Mouse (Mus musculus): ENCODE results near the gene Tifab. TPM values are rescaled to one million over a fixed set of nuclear protein-coding genes. Genes with fewer than 3 reads are reported as not detected.

Tifab gene
- 4.9 and 5.6 TPM in 2 replicates for polyA plus RNA-seq (2015; fragmentation: Nextera tagmentation; extraction: Ambion mirVana)

DNA sequence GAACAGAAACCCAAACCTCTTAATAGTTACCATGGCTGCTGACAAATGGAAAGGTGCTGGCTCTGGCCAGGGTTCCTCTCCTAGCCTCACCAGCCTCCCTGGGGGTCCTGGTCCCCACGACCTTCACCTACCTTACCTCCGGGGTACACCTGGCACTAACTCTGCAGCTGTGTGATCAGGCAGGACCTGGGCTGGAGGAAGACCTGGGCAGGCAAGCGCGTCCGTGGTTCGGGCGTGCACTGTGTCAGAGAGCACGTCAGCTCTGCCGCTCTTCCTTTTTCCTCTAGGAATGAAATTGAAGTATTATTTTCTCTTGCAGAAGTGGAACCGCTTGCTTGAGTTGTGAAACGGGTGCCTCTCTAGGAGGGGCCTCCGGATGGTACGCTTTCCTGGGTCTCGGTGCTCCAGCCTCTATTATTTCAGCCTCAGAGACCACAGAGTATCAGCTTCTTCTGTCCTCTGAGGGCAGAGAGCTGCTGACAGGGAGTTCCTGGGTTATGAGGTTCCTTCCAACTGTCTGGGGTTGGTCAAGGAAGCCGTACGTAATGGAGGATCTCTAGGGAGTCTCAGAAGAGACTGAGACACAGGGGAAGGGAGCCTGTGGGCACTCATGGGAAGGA lies at the start of gene Tifab:
Tifab (minus strand) TSS at position 470 of the 620 bp plus-strand sequence.
- Histone ChIP-seq H3K4me3 (replicated peaks; ENCODE audit: low read length) (peak within 1 kb of the TSS; percentile 12), H3K4me1 (ENCODE audit: control insufficient read depth, insufficient read depth, low read length) (peaks cover 8% of the 10 kb centered on the region), H3K36me3 (ENCODE audit: control insufficient read depth, insufficient read depth, low read length) (no peaks in the 10 kb centered on the region), H3K9ac (ENCODE audit: low read length) (no peak within 1 kb of the TSS), H3K4me2 (ENCODE audit: low read depth, low read length) (no peak within 1 kb of the TSS), H3K9me3 (replicated peaks; ENCODE audit: control insufficient read depth, low read length) (no peaks in the 10 kb centered on the region), H3K27me3 (ENCODE audit: control insufficient read depth, insufficient read depth, low read length) (no peaks in the 10 kb centered on the region), H3K27ac (ENCODE audit: low read length) (peak within 1 kb of the TSS; percentile 44; the same call in 1 of the 2 replicates)
- no peak for ATAC-seq (ENCODE audit: insufficient read depth, low FRiP score)
- WGBS = 84% methylated on average over 16 of the region's 16 CpGs

DNA sequence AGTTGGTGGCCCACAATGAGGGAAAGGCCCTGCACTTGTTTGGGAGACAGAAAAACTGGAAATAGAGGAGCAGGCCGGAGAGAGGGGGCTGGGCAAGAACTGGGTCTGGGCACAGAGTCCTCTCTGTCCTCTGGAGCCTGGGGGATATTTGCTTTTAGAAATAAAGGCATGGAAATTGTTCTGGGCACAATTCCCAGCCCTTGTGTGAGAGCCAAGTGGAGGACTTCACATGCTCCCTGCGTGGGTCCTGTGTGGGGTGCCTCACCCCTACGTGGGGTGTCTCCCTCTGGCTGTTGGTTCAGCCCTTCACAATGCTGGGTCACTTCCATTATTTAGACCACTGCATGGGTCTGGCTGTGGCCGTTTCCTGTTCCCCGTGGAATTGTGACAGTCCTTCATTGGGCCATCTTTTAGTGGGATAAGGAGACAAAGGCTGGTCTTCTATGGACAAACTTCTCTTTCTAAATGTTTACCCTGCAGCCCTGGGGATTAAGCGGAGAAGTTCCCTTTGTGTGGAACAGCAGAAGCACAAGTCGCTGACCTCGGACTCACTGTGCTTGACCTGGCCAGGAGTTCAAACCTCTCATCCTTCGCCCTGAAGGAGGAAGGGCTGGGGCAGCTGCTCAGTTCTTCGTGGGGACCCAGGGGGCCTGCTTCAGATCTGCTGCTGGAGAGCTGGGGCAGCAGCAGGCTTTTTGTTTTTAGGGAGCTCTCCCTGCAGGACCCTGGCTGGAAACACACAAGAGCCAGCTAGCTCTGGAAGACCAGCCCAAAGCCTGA lies 47.7 kb upstream of the Tifab start:
- H3K27ac ChIP-seq (ENCODE audit: low read length) = no peak overlapping the region
- peaks cover 54% of the 10 kb centered on the region for H3K27me3 ChIP-seq (ENCODE audit: control insufficient read depth, insufficient read depth, low read length)
- WGBS = 23% methylated on average over 10 of the region's 10 CpGs
- H3K9me3 ChIP-seq (replicated peaks; ENCODE audit: control insufficient read depth, low read length) = no peaks in the 10 kb centered on the region
- no peak for ATAC-seq (ENCODE audit: insufficient read depth, low FRiP score)
- H3K4me2 ChIP-seq (ENCODE audit: low read depth, low read length) = no peak overlapping the region
- peaks cover 21% of the 10 kb centered on the region for H3K4me1 ChIP-seq (ENCODE audit: control insufficient read depth, insufficient read depth, low read length)
- no peak overlapping the region for H3K9ac ChIP-seq (ENCODE audit: low read length)
- no peak overlapping the region for H3K4me3 ChIP-seq (replicated peaks; ENCODE audit: low read length)
- no peaks in the 10 kb centered on the region for H3K36me3 ChIP-seq (ENCODE audit: control insufficient read depth, insufficient read depth, low read length)

DNA sequence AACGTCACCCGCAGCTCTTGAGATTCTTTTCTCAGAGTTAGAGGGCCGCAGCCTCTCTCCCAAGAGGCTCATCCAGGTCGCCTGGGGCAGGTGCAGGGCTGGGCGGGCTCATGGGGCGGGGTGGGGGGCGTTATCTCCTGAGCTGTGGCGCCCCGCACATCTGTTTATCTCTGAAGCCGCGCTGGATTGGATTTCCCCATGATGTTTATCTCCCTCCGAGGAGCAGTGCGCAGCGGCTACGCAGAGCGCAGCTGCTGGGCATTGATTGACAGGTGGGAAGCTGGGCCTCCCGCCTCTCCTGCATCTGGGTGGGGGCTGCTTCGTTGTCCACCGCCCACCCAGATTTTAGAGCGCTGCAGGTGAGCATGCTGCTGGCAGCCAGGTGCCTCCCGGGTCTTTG lies 44.9 kb upstream of the Tifab start:
- no peaks in the 10 kb centered on the region for H3K9me3 ChIP-seq (replicated peaks; ENCODE audit: control insufficient read depth, low read length)
- no peak overlapping the region for H3K27ac ChIP-seq (ENCODE audit: low read length)
- H3K9ac ChIP-seq (ENCODE audit: low read length) = no peak overlapping the region
- 10% methylated on average over 21 of the region's 21 CpGs for WGBS
- H3K4me1 ChIP-seq (ENCODE audit: control insufficient read depth, insufficient read depth, low read length) = peaks cover 25% of the 10 kb centered on the region
- no peak overlapping the region for H3K4me3 ChIP-seq (replicated peaks; ENCODE audit: low read length)
- H3K27me3 ChIP-seq (ENCODE audit: control insufficient read depth, insufficient read depth, low read length) = peaks cover 56% of the 10 kb centered on the region
- no peak for ATAC-seq (ENCODE audit: insufficient read depth, low FRiP score)
- no peak overlapping the region for H3K4me2 ChIP-seq (ENCODE audit: low read depth, low read length)
- H3K36me3 ChIP-seq (ENCODE audit: control insufficient read depth, insufficient read depth, low read length) = no peaks in the 10 kb centered on the region

DNA sequence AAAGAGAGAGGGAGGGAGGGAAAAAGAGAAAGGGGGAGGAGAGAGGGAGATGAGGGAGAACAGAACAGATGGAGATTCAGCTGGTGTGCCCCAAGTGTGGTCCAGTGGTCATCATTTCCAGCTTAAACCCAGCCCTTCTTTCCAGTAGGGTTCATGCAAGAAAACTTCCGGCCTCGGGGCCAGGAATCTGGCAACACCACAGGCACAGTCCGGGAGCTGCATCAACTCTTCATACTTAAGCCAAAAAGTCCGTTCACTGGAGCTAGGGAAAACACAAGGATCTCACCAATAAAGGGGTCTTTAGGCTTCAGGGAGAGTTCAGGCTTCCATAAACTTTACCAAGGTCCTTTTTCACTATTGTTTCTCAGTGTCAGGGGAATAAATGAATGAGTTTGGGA lies 44.2 kb upstream of the Tifab start:
- WGBS = 11% methylated on average over 4 of the region's 4 CpGs
- Histone ChIP-seq H3K4me2 (ENCODE audit: low read depth, low read length) (no peak overlapping the region), H3K36me3 (ENCODE audit: control insufficient read depth, insufficient read depth, low read length) (no peaks in the 10 kb centered on the region), H3K27me3 (ENCODE audit: control insufficient read depth, insufficient read depth, low read length) (peaks cover 54% of the 10 kb centered on the region), H3K9me3 (replicated peaks; ENCODE audit: control insufficient read depth, low read length) (no peaks in the 10 kb centered on the region), H3K9ac (ENCODE audit: low read length) (no peak overlapping the region), H3K4me1 (ENCODE audit: control insufficient read depth, insufficient read depth, low read length) (peaks cover 25% of the 10 kb centered on the region), H3K27ac (ENCODE audit: low read length) (no peak overlapping the region), H3K4me3 (replicated peaks; ENCODE audit: low read length) (no peak overlapping the region)
- no peak for ATAC-seq (ENCODE audit: insufficient read depth, low FRiP score)

DNA sequence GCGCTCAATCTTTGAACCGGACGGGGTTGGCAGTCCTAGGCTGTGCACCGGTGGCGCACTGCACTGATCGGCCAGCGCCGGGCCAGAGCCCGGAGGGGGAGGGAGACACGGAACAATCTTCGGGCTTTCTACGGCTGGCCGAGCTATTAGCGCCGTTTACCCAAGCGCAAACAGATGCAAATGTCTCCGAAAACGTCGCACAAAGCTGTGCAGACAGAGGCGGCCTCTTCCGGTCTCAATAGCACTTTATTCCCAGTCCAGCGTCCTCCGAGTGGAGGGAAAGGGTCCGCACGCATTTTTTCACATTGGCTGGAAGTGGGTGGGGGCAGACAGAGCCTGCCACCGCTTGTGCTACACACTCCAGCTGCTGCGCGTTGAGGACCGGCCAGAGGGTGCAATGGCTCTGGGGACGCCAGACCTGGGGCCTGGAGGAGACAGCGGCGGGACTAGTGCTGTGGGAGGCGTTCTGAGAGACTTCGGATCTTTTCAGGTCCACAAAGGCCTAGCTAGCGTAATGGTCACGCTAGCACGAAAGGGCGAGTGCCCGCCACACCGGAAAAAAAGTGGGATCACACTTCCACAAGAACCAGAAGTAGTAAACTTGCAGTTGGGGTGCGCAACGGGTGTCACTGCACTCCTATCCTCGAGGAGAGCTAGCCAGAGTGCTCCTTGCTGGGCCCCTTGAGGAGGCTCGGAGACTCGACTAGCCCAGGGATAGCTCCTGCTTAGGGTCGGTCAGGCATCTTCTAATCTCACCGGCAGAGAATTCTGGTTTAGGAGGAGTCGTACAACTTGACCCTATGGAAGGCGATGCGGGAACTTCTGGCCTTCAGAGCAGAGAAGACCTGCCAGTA lies 43.5 kb upstream of the Tifab start:
- peak overlapping the region; percentile 57 for H3K27ac ChIP-seq (ENCODE audit: low read length)
- 5% methylated on average over 50 of the region's 50 CpGs for WGBS

DNA sequence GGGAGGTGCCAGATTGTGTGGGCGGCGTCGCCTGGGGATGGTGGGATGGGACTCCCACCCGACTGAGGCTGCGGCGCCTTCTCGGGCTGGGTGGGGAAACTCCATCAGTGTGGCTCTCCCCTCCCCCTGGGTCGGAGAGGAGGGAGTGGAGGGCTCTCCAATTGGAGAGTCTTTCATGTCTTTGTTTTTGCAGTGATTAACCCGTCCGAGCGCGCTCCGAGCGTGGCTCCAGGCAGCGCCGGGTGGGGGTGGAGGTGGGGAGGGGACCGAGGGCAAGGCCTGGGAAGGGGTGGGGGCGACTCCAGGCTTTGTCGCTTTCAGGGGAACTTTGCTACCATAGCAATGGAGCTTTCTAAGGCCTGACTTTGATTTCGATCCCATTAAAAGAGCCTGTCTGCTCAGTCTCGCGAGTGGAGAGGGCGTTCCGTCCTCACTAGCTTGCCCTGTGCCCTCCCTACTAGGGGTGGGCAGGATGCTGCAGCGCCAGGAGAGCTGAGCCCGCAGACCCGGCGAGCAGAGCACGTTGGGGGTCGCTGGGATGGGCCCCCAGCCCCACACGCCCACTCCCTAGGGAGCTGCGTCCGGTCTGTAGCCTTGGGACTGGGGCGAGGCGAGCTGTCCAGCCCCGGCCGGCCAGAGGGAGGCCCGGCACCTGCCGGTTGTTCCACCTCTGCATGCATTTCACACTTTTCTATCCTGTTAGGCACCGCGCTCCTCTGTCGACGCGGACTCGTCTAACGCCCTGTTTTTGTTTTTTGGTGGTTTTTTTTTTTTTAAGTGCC lies 42.6 kb upstream of the Tifab start:
- peak overlapping the region; percentile 57 for H3K27ac ChIP-seq (ENCODE audit: low read length)
- WGBS = 1% methylated on average over 46 of the region's 46 CpGs

More for the DNA sequence above, 43.5 kb upstream of the Tifab start:
- Histone ChIP-seq H3K4me3 (replicated peaks; ENCODE audit: low read length) (peak overlapping the region; percentile 44), H3K9me3 (replicated peaks; ENCODE audit: control insufficient read depth, low read length) (no peaks in the 10 kb centered on the region), H3K36me3 (ENCODE audit: control insufficient read depth, insufficient read depth, low read length) (no peaks in the 10 kb centered on the region), H3K9ac (ENCODE audit: low read length) (peak overlapping the region; percentile 67), H3K4me1 (ENCODE audit: control insufficient read depth, insufficient read depth, low read length) (peaks cover 25% of the 10 kb centered on the region), H3K27me3 (ENCODE audit: control insufficient read depth, insufficient read depth, low read length) (peaks cover 48% of the 10 kb centered on the region), H3K4me2 (ENCODE audit: low read depth, low read length) (peak overlapping the region; percentile 83)
- peak; percentile 59; the same call in 1 of the 2 replicates for ATAC-seq (ENCODE audit: insufficient read depth, low FRiP score)

DNA sequence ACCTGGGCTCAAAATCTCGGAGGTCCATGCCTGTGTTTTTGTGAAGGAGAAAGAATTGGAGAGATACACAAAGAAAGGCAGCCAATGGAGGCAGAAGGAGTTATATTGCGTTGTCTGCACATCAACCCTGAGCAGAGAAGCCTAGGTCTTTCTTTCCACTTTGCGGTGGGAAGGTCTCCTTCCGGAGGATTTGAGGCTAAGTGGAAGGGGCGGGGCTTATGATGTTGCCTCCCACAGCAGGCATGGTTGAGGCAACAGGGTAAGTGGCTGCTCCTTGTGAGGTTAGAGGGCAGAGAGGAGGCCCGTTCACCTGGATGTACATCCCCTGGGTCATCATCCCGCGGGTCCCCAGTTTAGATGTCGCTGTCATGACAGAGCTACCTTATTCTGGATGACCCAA lies 40.6 kb upstream of the Tifab start:
- Histone ChIP-seq H3K4me1 (ENCODE audit: control insufficient read depth, insufficient read depth, low read length) (peaks cover 16% of the 10 kb centered on the region), H3K4me3 (replicated peaks; ENCODE audit: low read length) (no peak overlapping the region), H3K9ac (ENCODE audit: low read length) (no peak overlapping the region), H3K4me2 (ENCODE audit: low read depth, low read length) (no peak overlapping the region), H3K27me3 (ENCODE audit: control insufficient read depth, insufficient read depth, low read length) (peaks cover 38% of the 10 kb centered on the region), H3K27ac (ENCODE audit: low read length) (no peak overlapping the region), H3K9me3 (replicated peaks; ENCODE audit: control insufficient read depth, low read length) (no peaks in the 10 kb centered on the region), H3K36me3 (ENCODE audit: control insufficient read depth, insufficient read depth, low read length) (no peaks in the 10 kb centered on the region)
- no peak for ATAC-seq (ENCODE audit: insufficient read depth, low FRiP score)
- WGBS = 52% methylated on average over 9 of the region's 9 CpGs

More for the DNA sequence above, 42.6 kb upstream of the Tifab start:
- Histone ChIP-seq H3K9me3 (replicated peaks; ENCODE audit: control insufficient read depth, low read length) (no peaks in the 10 kb centered on the region), H3K36me3 (ENCODE audit: control insufficient read depth, insufficient read depth, low read length) (no peaks in the 10 kb centered on the region), H3K4me2 (ENCODE audit: low read depth, low read length) (peak overlapping the region; percentile 83), H3K4me1 (ENCODE audit: control insufficient read depth, insufficient read depth, low read length) (peaks cover 21% of the 10 kb centered on the region), H3K4me3 (replicated peaks; ENCODE audit: low read length) (peak overlapping the region; percentile 44), H3K27me3 (ENCODE audit: control insufficient read depth, insufficient read depth, low read length) (peaks cover 48% of the 10 kb centered on the region), H3K9ac (ENCODE audit: low read length) (peak overlapping the region; percentile 67)
- ATAC-seq (ENCODE audit: insufficient read depth, low FRiP score) = peak; percentile 49; the same call in 1 of the 2 replicates

DNA sequence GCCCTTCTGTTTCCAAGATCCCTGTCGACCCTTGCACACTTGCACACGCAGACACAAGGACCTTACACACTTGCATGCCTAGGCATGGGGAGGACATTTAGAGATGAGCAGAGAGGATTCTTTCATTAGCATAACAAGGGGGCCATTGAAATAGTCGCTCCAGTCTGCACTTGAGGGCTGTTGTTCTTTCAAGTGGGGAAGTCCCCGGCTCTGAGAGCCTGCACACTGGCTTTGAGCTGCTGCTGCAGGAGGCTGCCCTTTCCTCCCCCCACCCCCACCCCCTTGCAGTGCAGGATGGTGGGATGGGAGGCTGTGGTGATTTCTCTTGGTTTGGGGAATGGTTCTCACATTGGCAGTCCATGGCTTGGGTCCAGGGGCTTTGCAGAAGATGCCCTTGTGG lies 37.4 kb upstream of the Tifab start:
- peaks cover 8% of the 10 kb centered on the region for H3K27me3 ChIP-seq (ENCODE audit: control insufficient read depth, insufficient read depth, low read length)
- WGBS = 34% methylated on average over 4 of the region's 4 CpGs
- no peak overlapping the region for H3K9ac ChIP-seq (ENCODE audit: low read length)
- no peak overlapping the region for H3K27ac ChIP-seq (ENCODE audit: low read length)
- H3K4me1 ChIP-seq (ENCODE audit: control insufficient read depth, insufficient read depth, low read length) = peaks cover 2% of the 10 kb centered on the region; the same call in 1 of the 2 replicates
- no peaks in the 10 kb centered on the region for H3K9me3 ChIP-seq (replicated peaks; ENCODE audit: control insufficient read depth, low read length)
- no peaks in the 10 kb centered on the region for H3K36me3 ChIP-seq (ENCODE audit: control insufficient read depth, insufficient read depth, low read length)
- H3K4me3 ChIP-seq (replicated peaks; ENCODE audit: low read length) = no peak overlapping the region
- no peak for ATAC-seq (ENCODE audit: insufficient read depth, low FRiP score)
- no peak overlapping the region for H3K4me2 ChIP-seq (ENCODE audit: low read depth, low read length)

Data from stomach, embryonic 16.5 days (tissue).